Mouse (Mus musculus) subcutaneous adipose tissue, adult 2 months (tissue): ENCODE data around the gene Tpr. TPM values are rescaled to one million over a fixed set of nuclear protein-coding genes. Genes with fewer than 3 reads are reported as not detected.

Experiments used
- polyA plus RNA-seq: library from polyadenylated mRNA; depleted of rRNA; stranded (reverse); fragments of >200 nt; gene quantifications from 2 replicates; pipeline ENCODE4 v1.2.3, GENCODE M21; 2012; ENCODE audit warnings: low replicate concordance; rRNA removed

Gene Tpr
- 72.3 and 82.3 TPM in 2 replicates for polyA plus RNA-seq

DNA sequence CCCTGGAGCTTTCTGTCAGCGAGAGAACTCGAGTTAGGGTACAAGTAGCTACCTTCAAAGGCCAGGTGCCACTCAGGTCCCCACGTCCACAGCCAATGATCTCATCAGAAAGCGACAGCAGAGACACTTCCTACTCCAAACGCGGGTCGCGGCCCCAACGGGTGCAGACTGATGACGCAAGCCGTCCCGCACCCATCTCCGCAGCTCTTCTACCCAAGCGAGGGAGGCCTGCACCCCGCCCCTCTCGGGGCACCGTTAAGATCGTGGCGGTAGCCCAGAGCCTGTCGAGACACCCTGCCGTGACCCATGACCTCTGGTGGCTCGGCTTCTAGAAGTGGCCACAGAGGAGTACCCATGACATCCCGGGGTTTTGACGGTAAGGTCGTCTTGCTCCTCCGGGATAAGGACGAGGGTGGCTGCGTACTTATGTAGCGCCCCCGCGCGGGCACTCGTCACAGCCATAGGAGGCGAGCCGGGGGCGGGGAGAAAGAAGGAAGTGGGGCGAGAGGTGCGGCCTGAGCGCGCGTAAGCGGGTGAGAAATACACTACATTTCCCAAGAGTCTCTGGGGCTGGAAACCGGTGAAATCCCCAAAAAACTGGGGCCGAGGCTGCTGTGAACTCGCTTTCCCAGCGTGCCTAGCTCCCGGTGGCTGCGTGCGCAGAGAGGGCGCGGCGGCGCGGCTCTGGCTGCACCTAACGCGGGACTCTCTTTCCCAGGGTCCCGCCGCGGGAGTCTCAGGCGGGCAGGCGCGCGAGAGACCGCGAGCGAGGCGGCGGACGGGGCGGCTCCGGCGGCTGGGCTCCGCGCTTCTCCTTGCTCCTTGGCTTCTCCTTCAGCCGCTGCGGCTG, at the start of gene Tpr, which contains the start of gene Odr4:
Gene Tpr (plus strand): TSS at position 201 of the 850 bp plus-strand sequence.
Gene Odr4 (minus strand): TSS at position 443 of the 850 bp plus-strand sequence.

GRCm38 (mm10) chr1:150466132-150466531, 73.5 kb downstream of the Tpr start, which contains the start of gene Prg4:
Gene Prg4, minus strand, starts transcription at chr1:150466165.

Other genes with a start within 250 kb of the Tpr start
- gene Pdc, start 73.4 kb upstream of the Tpr start, polyA plus RNA-seq = not detected in 2 replicates
- gene Odr4, start 242 bp downstream of the Tpr start, polyA plus RNA-seq = 8.8 and 16.6 TPM in 2 replicates
- gene Prg4, start 73.3 kb downstream of the Tpr start, polyA plus RNA-seq = 1.0 and 1.5 TPM in 2 replicates